In genomic region chr2:154410355-154410754, GRCm38 (mm10) we compare ENCODE assay signal across 10 mouse cellular contexts. TPM values are rescaled to one million over a fixed set of nuclear protein-coding genes. Genes with fewer than 3 reads are reported as not detected.
DNase-seq lines count a peak whose midpoint lies in the region; ATAC-seq lines count a peak whose summit lies in the region.
"Had no signal": no experiment of that assay in that cellular context is flagged by ENCODE, and none has a peak within 500 bp of the region (broad histone marks: within the 10 kb centered on the region; RNA-seq: fewer than 3 reads in every experiment).

No protein-coding gene starts in this region.

- H3K27me3 ChIP-seq in kidney, embryonic 14.5 days (ENCODE audit: control insufficient read depth, insufficient read depth, low read length): no peaks in the 10 kb centered on the region
- no peaks in the 10 kb centered on the region for H3K27me3 ChIP-seq in heart, embryonic 16.5 days (ENCODE audit: control insufficient read depth, insufficient read depth, low read length)
- peaks cover 42% of the 10 kb centered on the region for H3K27me3 ChIP-seq in midbrain, embryonic 10.5 days (ENCODE audit: low read depth, poor library complexity, severe bottlenecking)
- H3K27me3 ChIP-seq: stomach, embryonic 15.5 days had no signal

- no peak overlapping the region for H3K4me3 ChIP-seq in kidney, embryonic 14.5 days (ENCODE audit: low read length)
- H3K4me3 ChIP-seq in heart, embryonic 16.5 days (ENCODE audit: low read length): no peak overlapping the region
- no peak overlapping the region for H3K4me3 ChIP-seq in midbrain, embryonic 10.5 days
- H3K4me3 ChIP-seq: midbrain, embryonic 12.5 days; stomach, embryonic 15.5 days had no signal

- no peaks in the 10 kb centered on the region for H3K4me1 ChIP-seq in kidney, embryonic 14.5 days (ENCODE audit: control insufficient read depth, insufficient read depth, low read length)
- H3K4me1 ChIP-seq in heart, embryonic 16.5 days (ENCODE audit: control insufficient read depth, insufficient read depth, low read length): peaks cover 29% of the 10 kb centered on the region
- H3K4me1 ChIP-seq in midbrain, embryonic 10.5 days: peaks cover 20% of the 10 kb centered on the region

- no peak overlapping the region for H3K4me2 ChIP-seq in kidney, embryonic 14.5 days (replicated peaks; ENCODE audit: low read depth, low read length)
- H3K4me2 ChIP-seq in heart, embryonic 16.5 days (ENCODE audit: low read depth, low read length): no peak overlapping the region
- H3K4me2 ChIP-seq: midbrain, embryonic 12.5 days; stomach, embryonic 15.5 days had no signal

- no peaks in the 10 kb centered on the region for H3K9me3 ChIP-seq in kidney, embryonic 14.5 days (ENCODE audit: control insufficient read depth, low read length)
- H3K9me3 ChIP-seq in heart, embryonic 16.5 days (replicated peaks; ENCODE audit: control insufficient read depth, low read length): no peaks in the 10 kb centered on the region
- no peaks in the 10 kb centered on the region for H3K9me3 ChIP-seq in midbrain, embryonic 10.5 days (replicated peaks)
- H3K9me3 ChIP-seq: midbrain, embryonic 12.5 days; stomach, embryonic 15.5 days had no signal

- 56% methylated on average over 2 of the region's 2 CpGs for WGBS in kidney, embryonic 14.5 days
- 37% methylated on average over 2 of the region's 2 CpGs for WGBS in heart, embryonic 16.5 days
- WGBS in midbrain, embryonic 10.5 days: 64% methylated on average over 2 of the region's 2 CpGs

- H3K36me3 ChIP-seq in kidney, embryonic 14.5 days (ENCODE audit: control insufficient read depth, insufficient read depth, low read length): no peaks in the 10 kb centered on the region
- H3K36me3 ChIP-seq in heart, embryonic 16.5 days (ENCODE audit: control insufficient read depth, insufficient read depth): no peaks in the 10 kb centered on the region
- H3K36me3 ChIP-seq in midbrain, embryonic 10.5 days: no peaks in the 10 kb centered on the region
- H3K36me3 ChIP-seq: midbrain, embryonic 12.5 days; stomach, embryonic 15.5 days had no signal

- DNase-seq in kidney, postnatal 4 days: peak; percentile 25 to 28
- peak; percentile 77 for DNase-seq in brain, adult 2 months (ENCODE audit: low read depth, low spot score)
- peak; percentile 70 for DNase-seq in ovary, postnatal 14 days (ENCODE audit: low spot score)
- no peak for DNase-seq in yolk sac, embryonic 10.5 days (ENCODE audit: low spot score)
- DNase-seq in midbrain, embryonic 10.5 days (ENCODE audit: low spot score): no peak

- no peak overlapping the region for H3K9ac ChIP-seq in kidney, embryonic 14.5 days (ENCODE audit: low read depth, low read length)
- no peak overlapping the region for H3K9ac ChIP-seq in heart, embryonic 16.5 days (ENCODE audit: low read length)
- H3K9ac ChIP-seq: midbrain, embryonic 12.5 days; stomach, embryonic 15.5 days had no signal

- no peak overlapping the region for H3K27ac ChIP-seq in kidney, embryonic 14.5 days (ENCODE audit: low read depth, low read length)
- H3K27ac ChIP-seq in heart, embryonic 16.5 days (ENCODE audit: low read length): peak overlapping the region; percentile 69
- no peak overlapping the region for H3K27ac ChIP-seq in midbrain, embryonic 10.5 days (replicated peaks)
- H3K27ac ChIP-seq: midbrain, embryonic 12.5 days; stomach, embryonic 15.5 days had no signal

- no peak for ATAC-seq in kidney, embryonic 14.5 days (ENCODE audit: low FRiP score, low TSS enrichment)
- ATAC-seq in heart, embryonic 16.5 days (replicated peaks; ENCODE audit: extremely low read depth, insufficient read depth, low FRiP score): peak; percentile 43
- ATAC-seq in activated CD4-positive, CD25-positive, alpha-beta regulatory T cell, adult 4 months: no peak

RNA-seq across cellular contexts. Expression of gene Snta1, which starts 2.5 kb away (rescaled TPM):
- 4.5 and 5.7 TPM in 2 replicates for polyA plus RNA-seq in kidney, embryonic 14.5 days (2014; fragmentation: Nextera tagmentation; extraction: Ambion mirVana)
- 57.8 and 61.8 TPM in 2 replicates for polyA plus RNA-seq in heart, embryonic 16.5 days (2015; fragmentation: Nextera tagmentation; extraction: Ambion mirVana)
- polyA plus RNA-seq in midbrain, embryonic 10.5 days (2016; fragmentation: Nextera tagmentation; extraction: Ambion mirVana): 3.0 and 5.1 TPM in 2 replicates
- not detected for polyA plus RNA-seq in activated CD4-positive, CD25-positive, alpha-beta regulatory T cell, adult 4 months (2017; shearing (Covaris generic))

RNA-seq across cellular contexts. Expression of gene Cbfa2t2, which starts 25.9 kb away (rescaled TPM):
- 26.6 and 44.4 TPM in 2 replicates for polyA plus RNA-seq in kidney, embryonic 14.5 days (2014; fragmentation: Nextera tagmentation; extraction: Ambion mirVana)
- polyA plus RNA-seq in heart, embryonic 16.5 days (2015; fragmentation: Nextera tagmentation; extraction: Ambion mirVana): 28.5 and 29.7 TPM in 2 replicates
- 67.4 and 88.4 TPM in 2 replicates for polyA plus RNA-seq in midbrain, embryonic 10.5 days (2016; fragmentation: Nextera tagmentation; extraction: Ambion mirVana)
- polyA plus RNA-seq in activated CD4-positive, CD25-positive, alpha-beta regulatory T cell, adult 4 months (2017; shearing (Covaris generic)): 10 to 100 TPM; 19.7 to 21.8 TPM

RNA-seq across cellular contexts. Expression of gene Cdk5rap1, which starts 37.5 kb away (rescaled TPM):
- polyA plus RNA-seq in kidney, embryonic 14.5 days (2014; fragmentation: Nextera tagmentation; extraction: Ambion mirVana): 10.6 and 18.5 TPM in 2 replicates
- polyA plus RNA-seq in heart, embryonic 16.5 days (2015; fragmentation: Nextera tagmentation; extraction: Ambion mirVana): 15.4 and 20.0 TPM in 2 replicates
- polyA plus RNA-seq in midbrain, embryonic 10.5 days (2016; fragmentation: Nextera tagmentation; extraction: Ambion mirVana): 14.2 and 15.9 TPM in 2 replicates
- 10 to 100 TPM; 37.5 to 67.2 TPM for polyA plus RNA-seq in activated CD4-positive, CD25-positive, alpha-beta regulatory T cell, adult 4 months (2017; shearing (Covaris generic))

Comparison
In these comparisons a context has a peak if more than half of its experiments do, and no peak if none do; other contexts are left out.
1. DNase-seq: peak in kidney, postnatal 4 days (2 of 2), brain, adult 2 months (single experiment) and ovary, postnatal 14 days (single experiment); none in yolk sac, embryonic 10.5 days (single experiment) and midbrain, embryonic 10.5 days (single experiment).